Mouse (Mus musculus) stomach, embryonic 16.5 days (tissue): ENCODE results near the gene C7. TPM values are rescaled to one million over a fixed set of nuclear protein-coding genes. Genes with fewer than 3 reads are reported as not detected.

Experiments used
- ATAC-seq: fragments of 200-750 bp; cut with Nextera tagmentation; 2 replicates; pipeline ENCODE4 v1.8.0; 2017; ENCODE audit warnings: moderate number of reproducible peaks, moderate TSS enrichment; ENCODE audit not compliant: insufficient read depth, low FRiP score
- H3K27ac ChIP-seq: fragments of 300-500 bp; sonication (generic); 2 replicates; pipeline ENCODE4 v1.5.1; 2014; ENCODE audit warnings: low read length
- H3K27me3 ChIP-seq: fragments of 300-500 bp; sonication (generic); 2 replicates; pipeline ENCODE4 v1.6.1; 2014; ENCODE audit warnings: low read length, control low read depth, mixed read lengths; ENCODE audit not compliant: control insufficient read depth, insufficient read depth
- H3K36me3 ChIP-seq: fragments of 300-500 bp; sonication (generic); 2 replicates; pipeline ENCODE4 v1.6.1; 2014; ENCODE audit warnings: low read length; ENCODE audit not compliant: control insufficient read depth, insufficient read depth
- H3K4me1 ChIP-seq: fragments of 300-500 bp; sonication (generic); 2 replicates; pipeline ENCODE4 v1.6.1; 2014; ENCODE audit warnings: low read length, control low read depth, mixed read lengths; ENCODE audit not compliant: control insufficient read depth, insufficient read depth
- H3K4me2 ChIP-seq: fragments of 300-500 bp; sonication (generic); 2 replicates; pipeline ENCODE4 v1.6.1; 2014; ENCODE audit warnings: low read depth, low read length, mixed read lengths
- H3K4me3 ChIP-seq: fragments of 300-500 bp; sonication (generic); replicated peaks from 2 replicates; pipeline ENCODE4 v1.5.1; 2014; ENCODE audit warnings: mild to moderate bottlenecking, low read length
- H3K9ac ChIP-seq: fragments of 300-500 bp; sonication (generic); 2 replicates; pipeline ENCODE4 v1.6.1; 2014; ENCODE audit warnings: low read length
- H3K9me3 ChIP-seq: fragments of 300-500 bp; sonication (generic); replicated peaks from 2 replicates; pipeline ENCODE4 v1.6.1; 2016; ENCODE audit warnings: low read length, control low read depth; ENCODE audit not compliant: control insufficient read depth
- WGBS: fragments of 180-500 bp; shearing (Covaris S2); extraction: QIAGEN DNeasy Blood & Tissue Kit; methylation state at CpG from one replicate; pipeline ENCODE4 v1.1.7; 2014; 5-methylcytosine and 5-hydroxymethylcytosine counted together
- polyA plus RNA-seq: library from polyadenylated mRNA; unstranded; fragments of >200 nt; fragmentation: Nextera tagmentation; extraction: Ambion mirVana; gene quantifications from 2 replicates; pipeline ENCODE4 v1.2.1, GENCODE M21; 2015

Gene C7
- polyA plus RNA-seq, 1 experiment from 2014 or later: 0.05 TPM

DNA sequence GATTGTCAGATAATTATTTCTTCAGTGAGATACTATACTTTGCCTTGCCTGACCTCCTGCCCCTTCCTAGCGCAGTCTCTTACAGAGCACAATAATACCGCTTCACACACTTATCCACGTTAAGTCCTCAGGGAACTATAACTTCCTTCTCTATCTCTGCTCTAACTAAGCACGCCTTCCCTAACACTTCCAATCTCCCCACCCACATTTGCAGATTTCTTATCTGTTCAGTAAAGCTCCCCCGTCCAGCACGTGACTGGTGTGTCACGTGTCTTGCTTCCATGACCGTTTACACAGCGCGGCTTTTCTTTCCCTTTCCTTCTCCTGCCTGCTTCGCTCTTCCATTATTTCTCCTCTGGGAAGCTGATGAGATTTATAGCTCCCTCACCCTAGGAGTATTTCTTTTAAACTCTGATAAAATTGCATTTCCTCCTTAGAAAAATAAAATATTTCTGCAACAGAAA, 53.9 kb downstream of the C7 start:
- Histone ChIP-seq H3K27me3 (no peaks in the 10 kb centered on the region), H3K4me3 (no peak overlapping the region), H3K9ac (no peak overlapping the region)

DNA sequence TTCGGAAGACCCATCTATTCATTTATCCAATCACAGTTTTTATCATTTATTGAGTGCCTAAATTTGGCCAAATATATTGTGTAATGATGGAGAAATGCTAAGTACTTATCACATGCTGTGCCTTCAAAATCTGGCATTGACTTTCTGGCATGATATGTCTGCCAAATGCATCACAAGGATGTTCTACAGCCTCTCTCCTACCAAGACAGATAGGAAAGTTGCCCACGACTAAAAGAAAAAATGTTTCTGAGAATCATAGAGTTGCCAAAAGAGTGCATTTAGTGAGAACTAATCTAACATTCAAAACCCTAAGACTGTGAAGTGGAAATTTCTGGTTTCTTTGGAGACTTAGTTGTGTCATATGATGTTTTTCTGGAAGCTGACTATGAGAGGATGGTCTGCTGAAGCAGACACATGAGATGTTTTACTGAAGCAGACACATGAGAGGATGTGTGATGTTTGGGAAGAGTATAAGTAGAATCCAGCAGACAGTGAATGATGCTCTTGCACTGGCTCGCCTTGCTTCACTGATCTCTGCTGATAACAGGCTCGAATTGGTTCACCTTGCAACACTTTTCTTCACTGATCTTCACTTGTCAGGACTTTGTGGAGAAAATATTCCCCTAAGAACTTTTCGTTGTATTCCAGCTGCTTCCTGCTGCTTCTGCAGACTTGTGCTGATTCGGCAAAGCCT, 59.9 kb downstream of the C7 start:
- WGBS: 74% methylated on average over 6 of the region's 6 CpGs
- ATAC-seq: no peak
- Histone ChIP-seq H3K9me3 (no peaks in the 10 kb centered on the region), H3K4me2 (no peak overlapping the region), H3K27ac (no peak overlapping the region), H3K27me3 (no peaks in the 10 kb centered on the region), H3K4me3 (no peak overlapping the region), H3K4me1 (no peaks in the 10 kb centered on the region), H3K9ac (no peak overlapping the region), H3K36me3 (no peaks in the 10 kb centered on the region)

More for the DNA sequence above, 53.9 kb downstream of the C7 start:
- no peak overlapping the region; the same call in 1 of the 2 replicates for H3K4me2 ChIP-seq
- H3K27ac ChIP-seq: no peak overlapping the region
- WGBS: 62% methylated on average over 11 of the region's 11 CpGs
- H3K4me1 ChIP-seq: no peaks in the 10 kb centered on the region
- H3K9me3 ChIP-seq: no peaks in the 10 kb centered on the region
- no peak; the same call in 1 of the 2 replicates for ATAC-seq
- H3K36me3 ChIP-seq: no peaks in the 10 kb centered on the region

DNA sequence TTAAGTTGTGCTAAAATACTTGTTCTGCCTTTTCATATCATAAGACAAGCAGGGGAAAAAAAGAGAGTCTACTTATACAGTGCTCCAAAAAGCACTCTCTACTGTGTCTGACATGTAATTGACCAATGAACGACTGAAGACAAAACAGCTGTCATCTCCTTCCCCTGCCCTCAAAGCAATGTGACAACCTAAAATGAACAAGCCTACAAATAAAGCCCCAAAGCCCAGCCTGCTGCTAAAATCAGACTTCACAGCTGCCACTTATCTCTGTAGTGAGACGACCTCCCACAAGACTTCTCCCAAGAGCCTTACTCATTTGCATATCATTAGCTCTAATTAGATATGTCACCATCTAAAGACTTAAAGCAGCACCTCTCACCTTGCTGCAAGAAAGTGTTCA, 60.6 kb downstream of the C7 start:
- WGBS: 36% methylated on average over 2 of the region's 2 CpGs
- Histone ChIP-seq H3K4me3 (no peak overlapping the region), H3K9me3 (no peaks in the 10 kb centered on the region), H3K9ac (no peak overlapping the region), H3K4me2 (no peak overlapping the region), H3K27ac (no peak overlapping the region), H3K36me3 (no peaks in the 10 kb centered on the region), H3K27me3 (no peaks in the 10 kb centered on the region), H3K4me1 (no peaks in the 10 kb centered on the region)
- no peak for ATAC-seq

DNA sequence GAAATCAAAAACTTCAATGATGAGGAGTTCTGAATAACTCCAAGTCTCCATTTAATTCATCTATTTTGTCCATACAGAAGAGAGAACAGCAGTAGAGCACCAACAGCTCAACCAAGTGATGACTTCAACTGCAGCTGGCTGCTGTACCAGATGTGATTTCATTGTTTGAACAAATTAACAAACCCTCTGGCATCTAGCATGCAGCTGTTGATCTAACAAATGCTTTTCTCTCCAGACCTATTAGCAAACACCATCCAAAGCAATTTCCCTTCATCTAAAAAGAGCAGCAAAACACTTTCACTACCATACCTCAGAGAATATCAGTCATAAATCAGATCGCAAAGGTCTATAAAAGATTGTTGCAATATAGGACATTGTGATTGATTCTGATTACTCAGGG, 90.2 kb downstream of the C7 start:
- H3K9ac ChIP-seq: no peak overlapping the region
- H3K4me3 ChIP-seq: no peak overlapping the region

More for the DNA sequence above, 90.2 kb downstream of the C7 start:
- ATAC-seq: no peak
- WGBS: 87% methylated on average over 1 of the region's 1 CpGs
- H3K9me3 ChIP-seq: no peaks in the 10 kb centered on the region
- no peak overlapping the region for H3K27ac ChIP-seq
- no peaks in the 10 kb centered on the region for H3K27me3 ChIP-seq
- H3K36me3 ChIP-seq: no peaks in the 10 kb centered on the region
- no peaks in the 10 kb centered on the region for H3K4me1 ChIP-seq
- no peak overlapping the region for H3K4me2 ChIP-seq

Other genes with a start within 250 kb of the C7 start
- not detected in 2 replicates for gene Mroh2b, start 165.0 kb downstream of the C7 start, polyA plus RNA-seq
- 1.3 and 2.4 TPM in 2 replicates for gene Card6, start 44.8 kb upstream of the C7 start, polyA plus RNA-seq
- gene Rpl37, start 52.9 kb upstream of the C7 start, polyA plus RNA-seq: 412 and 593 TPM in 2 replicates
- 24.2 and 25.1 TPM in 2 replicates for gene Prkaa1, start 80.1 kb upstream of the C7 start, polyA plus RNA-seq
- 35.4 and 36.9 TPM in 2 replicates for gene Ttc33, start 121.8 kb upstream of the C7 start, polyA plus RNA-seq
- gene Ptger4, start 180.4 kb upstream of the C7 start, polyA plus RNA-seq: 7.0 and 8.5 TPM in 2 replicates